Mouse (Mus musculus) heart, adult 11 months (tissue): Measurements from ENCODE around the gene Reln.

Experiments
- DNase-seq: peaks from one replicate; pipeline ENCODE4 v3.0.0; 2022

The Reln gene

GRCm38 (mm10) chr5:22106811-22107485, 237.6 kb downstream of the Reln start:
- no peak for DNase-seq

DNA sequence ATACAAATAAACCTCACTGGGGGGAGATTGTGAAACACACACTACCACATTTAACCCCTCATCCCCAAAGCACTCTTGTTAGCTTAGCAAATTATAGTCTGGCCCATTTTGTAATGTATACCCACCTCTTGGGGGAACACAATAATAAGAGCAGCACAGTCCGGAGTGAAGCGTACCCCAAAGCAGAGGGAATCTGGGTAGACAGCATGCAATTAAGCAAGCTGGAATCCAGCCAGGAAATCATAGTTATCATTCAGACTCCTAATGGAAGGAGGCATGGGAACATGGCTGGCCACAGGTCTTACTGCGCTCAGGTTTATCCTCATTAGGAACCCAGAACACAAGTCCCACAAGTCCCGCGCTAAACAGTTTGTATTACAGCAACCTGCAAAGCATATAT, 249.5 kb downstream of the Reln start:
- DNase-seq: no peak

- no peak for DNase-seq
Observed at GRCm38 (mm10) chr5:22094043-22094442, 250.5 kb downstream of the Reln start.

- DNase-seq: peak; percentile 75
Observed at GRCm38 (mm10) chr5:22093157-22093865, 251.2 kb downstream of the Reln start.

- no peak for DNase-seq
Observed at GRCm38 (mm10) chr5:22080468-22080986, 264.0 kb downstream of the Reln start.

DNA sequence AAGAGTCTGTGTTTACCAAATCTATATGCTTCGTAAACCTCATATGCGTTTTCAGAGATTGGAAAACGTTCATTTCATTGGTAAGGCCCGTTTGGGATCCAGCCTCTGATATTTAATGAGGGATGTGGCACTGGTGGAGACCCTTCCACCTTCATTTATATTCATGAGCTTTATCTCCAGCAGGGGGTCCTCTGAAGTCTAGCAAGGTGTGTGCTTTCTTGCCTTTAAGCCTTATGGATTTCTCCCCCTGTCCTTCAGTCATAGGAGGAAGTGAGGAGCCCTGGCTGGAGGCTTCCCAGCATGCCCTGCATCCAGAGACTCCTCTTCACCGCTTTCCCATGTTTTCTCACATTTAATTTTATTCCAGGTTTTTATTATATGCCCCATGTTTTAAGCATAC, 269.5 kb downstream of the Reln start:
- peak; percentile 50 for DNase-seq

DNA sequence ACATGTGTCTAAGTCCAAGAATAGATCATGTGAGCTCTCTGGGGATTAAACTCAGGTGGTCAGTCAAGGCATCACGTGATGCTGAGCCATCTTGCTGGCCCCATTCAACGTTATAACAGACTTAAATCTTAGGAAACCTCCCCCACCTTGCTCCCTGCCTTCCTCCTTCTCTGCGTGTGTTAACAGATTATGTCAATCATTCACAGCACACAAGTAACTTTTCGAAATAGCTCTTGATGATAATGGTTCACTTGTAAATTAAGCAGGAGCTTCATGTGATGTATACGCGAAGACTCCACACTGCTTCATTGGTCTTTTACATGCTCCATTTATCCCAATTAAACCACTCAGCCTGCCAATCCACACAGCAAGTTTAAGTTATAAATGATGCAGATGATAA, 271.9 kb downstream of the Reln start:
- peak; percentile 52 for DNase-seq

- no peak for DNase-seq
Observed at GRCm38 (mm10) chr5:22059251-22059650, 285.3 kb downstream of the Reln start.

DNA sequence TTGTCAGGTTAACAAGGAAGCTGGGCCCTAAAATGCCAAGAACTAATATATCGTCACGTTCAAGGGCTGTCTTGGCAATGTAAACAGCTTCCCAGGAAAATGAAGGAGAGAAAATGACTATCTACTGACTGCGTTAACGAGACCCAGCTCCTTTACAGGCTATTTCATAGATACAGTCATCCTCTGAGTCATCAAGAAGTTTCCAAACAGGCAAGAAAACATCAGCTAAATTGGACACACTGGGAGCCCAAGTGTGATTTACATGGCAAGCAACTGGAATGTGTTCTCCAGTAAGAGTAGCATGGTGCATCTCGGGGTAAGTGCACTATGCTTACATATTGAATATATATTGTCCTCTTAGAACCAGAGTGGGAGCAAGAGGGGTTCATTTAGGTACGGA, 302.7 kb downstream of the Reln start:
- DNase-seq: no peak

GRCm38 (mm10) chr5:22039375-22040149, 304.9 kb downstream of the Reln start:
- DNase-seq: no peak

GRCm38 (mm10) chr5:22035201-22035600, 309.3 kb downstream of the Reln start:
- DNase-seq: no peak

DNA sequence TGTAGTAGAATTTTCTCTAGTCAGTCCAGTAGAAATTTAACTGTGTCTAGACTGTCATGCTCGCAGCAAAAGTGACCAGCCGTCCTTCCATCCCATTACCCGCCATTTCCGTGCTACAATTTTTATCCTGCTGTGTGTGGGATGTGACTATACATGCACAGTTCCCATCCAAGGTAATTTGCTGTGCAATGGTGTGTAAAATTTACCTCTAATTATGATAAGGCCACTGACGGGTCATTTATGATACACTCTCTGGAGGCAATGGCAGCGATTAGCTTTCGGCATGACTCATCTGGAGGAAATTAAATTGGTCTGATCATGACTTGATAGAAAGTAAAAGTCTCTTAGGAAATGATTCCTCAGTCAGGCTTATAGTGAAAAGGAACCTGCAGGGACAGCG, 311.5 kb downstream of the Reln start:
- no peak for DNase-seq

DNA sequence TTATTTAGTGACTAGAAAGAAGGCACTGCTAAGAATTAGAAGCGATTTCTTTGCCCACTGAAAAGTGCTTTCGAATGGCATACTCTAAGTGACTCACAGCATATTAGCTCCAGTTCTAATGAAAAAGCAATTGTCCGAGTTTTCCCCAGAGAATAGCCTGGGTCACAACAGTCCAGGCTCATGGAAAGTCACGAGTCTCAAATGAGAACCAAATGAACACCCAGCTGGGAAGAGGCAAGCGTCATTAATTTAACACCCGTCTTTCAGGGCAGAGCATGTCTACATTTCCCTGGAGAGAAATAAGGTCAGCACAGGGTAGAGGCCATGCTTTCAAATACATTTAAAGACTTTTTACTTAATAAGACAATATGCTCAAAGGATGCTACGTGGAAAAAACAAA, 312.8 kb downstream of the Reln start:
- DNase-seq: peak; percentile 88

GRCm38 (mm10) chr5:22028379-22028778, 316.1 kb downstream of the Reln start:
- peak; percentile 64 for DNase-seq

GRCm38 (mm10) chr5:22027240-22027875, 317.1 kb downstream of the Reln start:
- peak; percentile 44 for DNase-seq

- peak; percentile 54 for DNase-seq
Observed at GRCm38 (mm10) chr5:22025746-22026145, 318.8 kb downstream of the Reln start.

- peak; percentile 17 for DNase-seq
Observed at GRCm38 (mm10) chr5:22024108-22024507, 320.4 kb downstream of the Reln start.

DNA sequence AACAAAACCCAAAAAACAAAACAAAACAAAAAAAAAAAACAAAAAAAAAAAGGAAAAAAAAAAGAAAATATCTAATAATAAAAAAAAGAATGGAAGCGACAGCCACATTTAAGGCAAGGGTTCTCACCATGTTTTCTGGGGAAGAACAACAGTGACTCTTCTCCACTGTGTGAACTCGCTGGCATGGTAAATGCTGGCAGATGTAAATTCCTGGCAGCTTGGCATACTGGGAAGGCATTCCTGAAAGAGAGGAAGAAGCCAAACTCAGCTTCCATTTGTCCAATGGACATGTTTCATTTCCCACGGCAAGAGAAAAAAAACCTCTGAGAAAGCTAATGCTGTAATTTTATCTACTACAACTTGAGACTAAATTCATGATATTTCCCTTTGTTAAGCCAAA, 326.6 kb downstream of the Reln start:
- DNase-seq: peak; percentile 14

- peak; percentile 27 for DNase-seq
Observed at GRCm38 (mm10) chr5:22014459-22014858, 330.0 kb downstream of the Reln start.

DNA sequence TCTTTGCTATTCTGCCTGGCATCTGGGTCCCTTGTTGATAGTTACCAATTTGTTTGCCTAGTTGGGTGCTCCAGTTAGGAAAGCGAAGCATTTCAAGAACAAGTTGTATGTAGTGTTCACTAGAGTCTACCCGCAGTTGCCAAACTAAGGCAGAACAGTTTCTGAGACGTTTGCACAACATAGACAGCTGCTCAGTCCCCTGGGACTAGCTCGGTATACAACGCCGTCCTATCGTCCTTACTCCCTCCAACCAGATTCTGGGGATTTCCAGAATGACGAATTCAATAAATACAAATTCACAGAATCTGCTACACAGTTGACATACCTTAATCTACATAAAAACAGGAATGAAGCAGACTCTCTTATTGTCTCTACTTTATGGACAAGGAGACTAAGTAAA, 335.4 kb downstream of the Reln start:
- DNase-seq: no peak

GRCm38 (mm10) chr5:22007304-22008059, 337.0 kb downstream of the Reln start:
- DNase-seq: peak; percentile 53

- peak; percentile 64 for DNase-seq
Observed at GRCm38 (mm10) chr5:22003858-22004257, 340.6 kb downstream of the Reln start.
